Mouse (Mus musculus) kidney, postnatal 0 days (tissue): Measurements from ENCODE around the gene C1qtnf6. TPM values are rescaled to one million over a fixed set of nuclear protein-coding genes. Genes with fewer than 3 reads are reported as not detected.

Experiments
- ATAC-seq: fragments of 200-750 bp; cut with Nextera tagmentation; replicated peaks from 2 replicates; pipeline ENCODE4 v1.8.0; 2017; ENCODE audit warnings: low read depth, moderate number of reproducible peaks, moderate TSS enrichment, moderate library complexity; ENCODE audit not compliant: low FRiP score
- DNase-seq: peaks from one replicate; pipeline ENCODE4 v3.0.0-alpha.2; 2016; ENCODE audit warnings: low spot score
- H3K27ac ChIP-seq: fragments of 300-500 bp; sonication (generic); 2 replicates; pipeline ENCODE4 v1.5.1; 2014; ENCODE audit warnings: mild to moderate bottlenecking
- H3K27me3 ChIP-seq: fragments of 300-500 bp; sonication (generic); 2 replicates; pipeline ENCODE4 v1.6.1; 2014; ENCODE audit warnings: low read length, mixed read lengths; ENCODE audit not compliant: insufficient read depth
- H3K36me3 ChIP-seq: fragments of 300-500 bp; sonication (generic); 2 replicates; pipeline ENCODE4 v1.6.1; 2014; ENCODE audit warnings: low read length, mixed read lengths; ENCODE audit not compliant: insufficient read depth
- H3K4me1 ChIP-seq: fragments of 300-500 bp; sonication (generic); replicated peaks from 2 replicates; pipeline ENCODE4 v1.6.1; 2014; ENCODE audit warnings: antibody characterized with exemption, low read length, mixed read lengths; ENCODE audit not compliant: insufficient read depth
- H3K4me2 ChIP-seq: fragments of 300-500 bp; sonication (generic); 2 replicates; pipeline ENCODE4 v1.6.1; 2014; ENCODE audit warnings: mild to moderate bottlenecking, low read length, moderate library complexity, mixed read lengths
- H3K4me3 ChIP-seq: fragments of 300-500 bp; sonication (generic); replicated peaks from 2 replicates; pipeline ENCODE4 v1.5.1; 2014; ENCODE audit warnings: low read depth, low read length
- H3K9ac ChIP-seq: fragments of 300-500 bp; sonication (generic); 2 replicates; pipeline ENCODE4 v1.6.1; 2014; ENCODE audit warnings: low read depth, low read length
- H3K9me3 ChIP-seq: fragments of 300-500 bp; sonication (generic); replicated peaks from 2 replicates; pipeline ENCODE4 v1.6.1; 2016; ENCODE audit warnings: low read length, inconsistent platforms, mixed read lengths
- CTCF ChIP-seq: IDR thresholded peaks from 2 replicates; pipeline ENCODE4 v1.5.1; 2016; ENCODE audit warnings: antibody characterized with exemption, low read depth, mild to moderate bottlenecking, moderate library complexity
- WGBS: fragments of 180-500 bp; shearing (Covaris S2); extraction: QIAGEN DNeasy Blood & Tissue Kit; methylation state at CpG from one replicate; pipeline ENCODE4 v1.1.7; 2014; 5-methylcytosine and 5-hydroxymethylcytosine counted together
- polyA plus RNA-seq: library from polyadenylated mRNA; unstranded; fragments of >200 nt; fragmentation: Nextera tagmentation; extraction: Ambion mirVana; gene quantifications from 2 replicates; pipeline ENCODE4 v1.2.1, GENCODE M21; 2015

C1qtnf6 gene
- polyA plus RNA-seq, 1 experiment from 2014 or later, result 28.4 TPM

DNA sequence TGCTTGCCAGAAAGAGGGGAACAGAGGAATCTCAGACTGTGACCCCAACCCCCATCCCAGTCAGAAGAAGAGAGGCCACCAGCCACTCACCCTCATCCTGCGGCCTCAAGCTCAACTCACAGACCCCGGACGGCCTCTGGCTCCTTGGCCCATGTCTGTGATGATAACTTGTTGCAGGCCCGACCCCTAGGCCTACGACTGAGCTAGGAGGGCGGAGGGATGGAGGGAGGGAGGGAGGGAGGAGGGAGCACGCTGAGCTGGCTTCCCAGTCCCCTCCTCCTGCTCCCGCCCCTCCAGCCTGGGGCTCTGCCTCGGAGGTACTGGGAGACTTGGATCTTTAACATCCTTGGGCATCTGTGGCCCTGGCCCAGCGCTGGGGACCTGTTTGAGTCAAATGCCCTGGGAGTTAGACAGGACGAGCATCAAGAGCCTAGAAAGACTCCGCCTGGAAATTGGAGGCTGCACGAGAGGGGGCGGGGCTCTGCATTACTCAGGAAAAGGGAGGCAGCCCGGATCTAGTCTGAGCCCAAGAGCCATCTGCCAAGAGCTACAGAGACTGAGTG is 1.7 kb downstream of the C1qtnf6 start:
- H3K27ac ChIP-seq, result peak overlapping the region; percentile 85
- DNase-seq (peak; percentile 85), ATAC-seq (peak; percentile 38)
- TF ChIP-seq CTCF, result no peak
- no peaks in the 10 kb centered on the region for H3K9me3 ChIP-seq
- under 1% methylated on average over 15 of the region's 15 CpGs for WGBS
- H3K36me3 ChIP-seq, result no peaks in the 10 kb centered on the region
- H3K9ac ChIP-seq, result peak overlapping the region; percentile 62
- H3K4me1 ChIP-seq, result peaks cover 30% of the 10 kb centered on the region
- peak overlapping the region; percentile 31 for H3K4me3 ChIP-seq
- no peaks in the 10 kb centered on the region for H3K27me3 ChIP-seq
- peak overlapping the region; percentile 61 for H3K4me2 ChIP-seq

- DNase-seq, result peak; percentile 73
- H3K4me1 ChIP-seq, result peaks cover 30% of the 10 kb centered on the region
Measured at GRCm38 (mm10) chr15:78528726-78529411, 2.3 kb downstream of the C1qtnf6 start.

GRCm38 (mm10) chr15:78527973-78528372 is 3.2 kb downstream of the C1qtnf6 start:
- Histone ChIP-seq H3K4me3 (no peak overlapping the region), H3K36me3 (no peaks in the 10 kb centered on the region), H3K4me1 (peaks cover 30% of the 10 kb centered on the region), H3K27ac (no peak overlapping the region), H3K27me3 (no peaks in the 10 kb centered on the region), H3K9me3 (no peaks in the 10 kb centered on the region), H3K4me2 (peak overlapping the region; percentile 11; the same call in 1 of the 2 replicates), H3K9ac (no peak overlapping the region)
- no peak for TF ChIP-seq CTCF
- DNase-seq (no peak), ATAC-seq (no peak)
- WGBS, result 61% methylated on average over 7 of the region's 7 CpGs

More at GRCm38 (mm10) chr15:78528726-78529411, 2.3 kb downstream of the C1qtnf6 start:
- no peak for TF ChIP-seq CTCF
- Histone ChIP-seq H3K4me2 (peak overlapping the region; percentile 61), H3K36me3 (no peaks in the 10 kb centered on the region), H3K27me3 (no peaks in the 10 kb centered on the region), H3K4me3 (peak overlapping the region; percentile 31), H3K9ac (peak overlapping the region; percentile 62), H3K27ac (peak overlapping the region; percentile 85), H3K9me3 (no peaks in the 10 kb centered on the region)
- 0 out of 2 replicates have a peak, but pooled peaks have one; percentile 1 for ATAC-seq
- 37% methylated on average over 11 of the region's 11 CpGs for WGBS

DNA sequence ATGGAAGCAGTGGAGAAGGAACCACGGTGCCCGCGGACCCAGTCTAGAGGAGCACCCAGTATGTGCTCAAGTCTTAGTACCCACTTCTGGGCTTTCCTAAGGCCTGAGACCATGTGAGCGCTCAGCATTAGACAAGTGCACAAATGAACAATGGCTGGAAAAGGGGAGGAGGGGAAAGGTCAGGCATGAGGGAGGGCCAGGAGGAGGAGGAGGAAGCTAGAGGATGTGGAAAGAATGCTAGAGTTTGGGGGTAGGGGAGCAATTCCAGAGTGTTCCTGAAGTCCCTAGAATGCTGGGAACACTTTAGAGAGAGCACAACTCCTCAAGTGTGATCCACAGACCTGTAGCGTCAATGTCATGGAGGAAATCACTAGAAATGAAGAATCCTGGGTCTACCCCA is 7.1 kb downstream of the C1qtnf6 start:
- Histone ChIP-seq H3K4me1 (peaks cover 9% of the 10 kb centered on the region), H3K27me3 (no peaks in the 10 kb centered on the region), H3K4me2 (no peak overlapping the region), H3K9me3 (no peaks in the 10 kb centered on the region), H3K27ac (no peak overlapping the region), H3K4me3 (no peak overlapping the region), H3K36me3 (no peaks in the 10 kb centered on the region), H3K9ac (no peak overlapping the region)
- ATAC-seq (no peak), DNase-seq (no peak)
- 87% methylated on average over 5 of the region's 5 CpGs for WGBS
- TF ChIP-seq CTCF, result no peak

- H3K27me3 ChIP-seq, result no peaks in the 10 kb centered on the region
- H3K27ac ChIP-seq, result no peak overlapping the region
- DNase-seq (no peak), ATAC-seq (no peak)
- H3K4me1 ChIP-seq, result no peaks in the 10 kb centered on the region
- no peak for TF ChIP-seq CTCF
- H3K9ac ChIP-seq, result no peak overlapping the region
- no peak overlapping the region for H3K4me2 ChIP-seq
- H3K9me3 ChIP-seq, result no peaks in the 10 kb centered on the region
- H3K4me3 ChIP-seq, result no peak overlapping the region
- WGBS, result 72% methylated on average over 6 of the region's 6 CpGs
- H3K36me3 ChIP-seq, result no peaks in the 10 kb centered on the region
Measured at GRCm38 (mm10) chr15:78521892-78522291, 9.3 kb downstream of the C1qtnf6 start.

DNA sequence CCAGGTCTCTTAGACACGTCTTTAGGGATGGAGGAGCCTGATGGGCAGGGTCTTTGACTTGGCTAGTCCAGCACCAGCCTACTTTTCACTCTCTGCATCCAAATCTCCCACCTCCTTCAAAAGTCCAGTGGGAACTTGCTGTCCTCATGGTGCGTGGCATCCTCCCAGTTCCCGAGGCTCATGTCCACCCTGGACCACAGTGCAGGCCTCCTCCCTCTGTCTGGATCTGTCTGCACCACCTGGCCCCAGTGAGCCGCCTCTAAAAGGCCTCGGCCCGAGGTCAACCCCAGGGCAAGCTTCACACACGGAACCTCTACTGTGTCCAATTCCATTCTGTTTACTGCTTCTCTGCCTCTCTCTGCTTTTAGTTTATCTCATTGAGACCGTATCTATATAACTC is 9.9 kb downstream of the C1qtnf6 start:
- 56% methylated on average over 8 of the region's 8 CpGs for WGBS
- no peak overlapping the region for H3K27ac ChIP-seq
- no peaks in the 10 kb centered on the region for H3K4me1 ChIP-seq
- no peak overlapping the region for H3K4me3 ChIP-seq
- DNase-seq, result no peak
- no peaks in the 10 kb centered on the region for H3K36me3 ChIP-seq
- no peaks in the 10 kb centered on the region for H3K9me3 ChIP-seq
- H3K4me2 ChIP-seq, result no peak overlapping the region
- H3K9ac ChIP-seq, result no peak overlapping the region
- H3K27me3 ChIP-seq, result no peaks in the 10 kb centered on the region
- ATAC-seq, result no peak
- no peak for TF ChIP-seq CTCF
